Mouse (Mus musculus) hindbrain, embryonic 14.5 days (tissue): ENCODE data around the gene St6gal2. TPM values are rescaled to one million over a fixed set of nuclear protein-coding genes. Genes with fewer than 3 reads are reported as not detected.

Experiments
- polyA plus RNA-seq: library from polyadenylated mRNA; unstranded; fragments of >200 nt; fragmentation: Nextera tagmentation; extraction: Ambion mirVana; gene quantifications from 2 replicates; pipeline ENCODE4 v1.2.1, GENCODE M21; 2014

St6gal2 gene
- polyA plus RNA-seq, 1 experiment from 2014 or later = 44.2 TPM

Other genes starting within 250 kb of the St6gal2 start
- gene Vmn2r118, start 179.8 kb downstream of the St6gal2 start, polyA plus RNA-seq = 0.04 TPM in 1 of 2 replicates, not detected in the other